Mouse (Mus musculus): ENCODE results near the gene Rsph14.

DNA sequence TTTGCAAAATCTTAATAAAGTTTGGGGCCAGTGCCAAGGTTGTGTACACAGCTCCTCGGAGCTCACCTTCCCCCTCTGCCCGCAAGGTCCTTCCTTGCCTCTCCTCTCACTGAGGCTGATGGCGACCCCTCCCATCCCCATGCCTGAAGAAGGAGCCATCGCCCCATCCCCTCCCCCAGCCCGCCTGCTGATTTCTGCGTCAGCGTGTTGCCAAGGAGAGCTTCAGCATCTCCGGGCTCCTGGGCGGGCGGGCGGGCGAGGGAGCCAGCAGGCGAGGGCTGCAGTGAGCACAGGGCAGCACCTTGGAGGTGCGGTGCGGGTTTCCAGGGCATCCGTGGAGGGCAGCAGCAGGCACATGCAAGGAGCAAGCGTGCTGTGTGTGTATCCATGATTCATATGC lies 37.0 kb downstream of the Rsph14 start:
- TF ChIP-seq POLR2A (IDR thresholded peaks at IDR 0.05; ENCODE audit: borderline replicate concordance, low read depth, low read length) (no peak), CTCF (IDR thresholded peaks at IDR 0.05; ENCODE audit: low read depth, low read length) (no peak)

Data from bone marrow macrophage, adult 2 months (primary cell).